In the genomic region with DNA sequence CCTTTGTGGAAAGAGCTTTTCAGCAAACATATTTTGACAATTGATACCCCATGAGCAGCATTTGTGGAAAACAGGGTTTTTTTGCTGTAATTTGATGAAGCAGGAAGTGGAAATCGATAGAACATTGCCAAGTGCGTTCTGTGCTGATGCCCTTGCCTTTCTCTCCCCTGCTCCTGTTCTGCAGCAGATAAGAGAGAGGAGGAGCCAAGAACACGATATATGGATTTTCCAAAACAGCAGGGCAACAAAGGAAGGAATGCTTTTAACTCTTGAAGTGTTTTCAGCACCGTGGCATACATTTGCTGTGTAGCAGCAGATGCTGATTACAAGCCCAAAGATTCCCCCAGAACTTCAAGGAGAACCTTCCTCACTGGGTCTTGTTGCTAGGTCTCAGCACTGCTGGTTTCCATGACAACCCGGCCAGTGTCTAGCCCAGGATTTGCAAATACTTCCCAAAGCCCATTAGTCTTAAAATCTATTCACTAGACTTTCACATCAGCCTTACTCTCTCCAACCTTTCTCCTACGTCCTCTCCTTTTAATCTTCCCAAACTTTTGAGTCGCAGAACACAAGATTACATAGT, we compare ENCODE assay signal across 10 mouse cellular contexts.
DNase-seq lines count a peak whose midpoint lies in the region; TF ChIP-seq lines count a peak whose summit lies in the region.
"Had no signal": no experiment of that assay in that cellular context is flagged by ENCODE, and none has a peak within 500 bp of the region (broad histone marks: within the 10 kb centered on the region; RNA-seq: fewer than 3 reads in every experiment).

No protein-coding gene starts in this region.

- peak; percentile 75 for DNase-seq in heart, embryonic 10.5 days (ENCODE audit: low spot score)
- DNase-seq in heart, adult 2 months, result no peak
- DNase-seq in ovary, adult 18-20 months (ENCODE audit: low spot score), result peak; percentile 10
- no peak for DNase-seq in ovary, postnatal 10 days (ENCODE audit: low spot score)
- DNase-seq in embryonic facial prominence, embryonic 10.5 days (ENCODE audit: low spot score), result peak; percentile 13
- peak; percentile 4 for DNase-seq in right cerebral cortex, postnatal 4 days
- no peak for DNase-seq in cerebellum, adult 9-11 months

- TF ChIP-seq EP300 in heart, adult 2 months (IDR thresholded peaks at IDR 0.05; ENCODE audit: insufficient read depth, low read depth, low read length), result no peak

- H3K36me3 ChIP-seq in heart, embryonic 10.5 days, result no peaks in the 10 kb centered on the region
- no peaks in the 10 kb centered on the region for H3K36me3 ChIP-seq in heart, adult 2 months (ENCODE audit: control insufficient read depth, insufficient read depth, low read length)
- no peaks in the 10 kb centered on the region for H3K36me3 ChIP-seq in embryonic facial prominence, embryonic 10.5 days (replicated peaks)
- H3K36me3 ChIP-seq: liver, embryonic 12.5 days had no signal

- no peaks in the 10 kb centered on the region for H3K27me3 ChIP-seq in heart, embryonic 10.5 days (ENCODE audit: insufficient read depth, poor library complexity, severe bottlenecking)
- H3K27me3 ChIP-seq in heart, adult 2 months (ENCODE audit: control insufficient read depth, insufficient read depth, low read length), result no peaks in the 10 kb centered on the region
- no peaks in the 10 kb centered on the region for H3K27me3 ChIP-seq in embryonic facial prominence, embryonic 10.5 days (replicated peaks; ENCODE audit: low read depth, poor library complexity, severe bottlenecking)
- H3K27me3 ChIP-seq: liver, embryonic 12.5 days had no signal

- no peaks in the 10 kb centered on the region for H3K9me3 ChIP-seq in heart, embryonic 10.5 days
- H3K9me3 ChIP-seq in embryonic facial prominence, embryonic 10.5 days, result no peaks in the 10 kb centered on the region
- H3K9me3 ChIP-seq: liver, embryonic 12.5 days had no signal

- no peak overlapping the region for H3K9ac ChIP-seq in heart, adult 2 months (ENCODE audit: low read depth, low read length)
- H3K9ac ChIP-seq: liver, embryonic 12.5 days had no signal

- TF ChIP-seq CTCF in heart, adult 2 months (IDR thresholded peaks at IDR 0.05), result no peak

- H3K4me3 ChIP-seq in heart, embryonic 10.5 days, result no peak overlapping the region
- no peak overlapping the region for H3K4me3 ChIP-seq in heart, adult 2 months
- H3K4me3 ChIP-seq in embryonic facial prominence, embryonic 10.5 days, result no peak overlapping the region
- H3K4me3 ChIP-seq: erythroblast, embryonic 14.5 days; layer of hippocampus, adult 2 months; liver, embryonic 12.5 days had no signal

- H3K4me1 ChIP-seq in heart, embryonic 10.5 days, result 0 out of 2 replicates have a peak, but pooled peaks cover 3% of the 10 kb centered on the region
- H3K4me1 ChIP-seq in heart, adult 2 months (ENCODE audit: control insufficient read depth, insufficient read depth, low read length), result no peaks in the 10 kb centered on the region
- peaks cover 4% of the 10 kb centered on the region for H3K4me1 ChIP-seq in embryonic facial prominence, embryonic 10.5 days
- H3K4me1 ChIP-seq: liver, embryonic 12.5 days had no signal

- intact Hi-C loops in heart, adult 2 months (cut with DNase I), result no loop called here

- no peak overlapping the region for H3K27ac ChIP-seq in heart, embryonic 10.5 days
- no peak overlapping the region for H3K27ac ChIP-seq in heart, adult 2 months
- no peak overlapping the region for H3K27ac ChIP-seq in embryonic facial prominence, embryonic 10.5 days (replicated peaks)
- H3K27ac ChIP-seq: layer of hippocampus, adult 2 months; liver, embryonic 12.5 days had no signal

- no peaks in the 10 kb centered on the region for H3K79me2 ChIP-seq in heart, adult 2 months (replicated peaks; ENCODE audit: control insufficient read depth, insufficient read depth, low read length)

- WGBS in heart, embryonic 10.5 days, result 34% methylated on average over 7 of the region's 7 CpGs
- 24% methylated on average over 7 of the region's 7 CpGs for WGBS in heart, adult 2 months
- WGBS in embryonic facial prominence, embryonic 10.5 days, result 57% methylated on average over 7 of the region's 7 CpGs

- no peak for TF ChIP-seq POLR2A in heart, adult 2 months (IDR thresholded peaks at IDR 0.05; ENCODE audit: insufficient read depth, low read depth, low read length)

Comparison
In these comparisons a context has a peak if more than half of its experiments do, and no peak if none do; other contexts are left out.
1. DNase-seq: peak in heart, embryonic 10.5 days (single experiment), ovary, adult 18-20 months (single experiment), embryonic facial prominence, embryonic 10.5 days (single experiment) and right cerebral cortex, postnatal 4 days (single experiment); none in heart, adult 2 months (0 of 2), ovary, postnatal 10 days (single experiment) and cerebellum, adult 9-11 months (single experiment).